Mouse (Mus musculus) cerebellum, adult 2 months (tissue): Measurements from ENCODE around the gene Hes7.

ENCODE experiments used
- CTCF ChIP-seq: fragments of 200-500 bp; IDR thresholded peaks from 2 replicates; pipeline ENCODE4 v1.5.1; 2011; ENCODE audit warnings: low read depth, mild to moderate bottlenecking, control low read depth, low read length, moderate library complexity, borderline replicate concordance; ENCODE audit not compliant: insufficient read depth
- POLR2A ChIP-seq: fragments of 200-500 bp; IDR thresholded peaks from 2 replicates; pipeline ENCODE4 v1.6.1; 2011; ENCODE audit warnings: low read length, control low read depth, borderline replicate concordance; ENCODE audit not compliant: insufficient read depth

DNA sequence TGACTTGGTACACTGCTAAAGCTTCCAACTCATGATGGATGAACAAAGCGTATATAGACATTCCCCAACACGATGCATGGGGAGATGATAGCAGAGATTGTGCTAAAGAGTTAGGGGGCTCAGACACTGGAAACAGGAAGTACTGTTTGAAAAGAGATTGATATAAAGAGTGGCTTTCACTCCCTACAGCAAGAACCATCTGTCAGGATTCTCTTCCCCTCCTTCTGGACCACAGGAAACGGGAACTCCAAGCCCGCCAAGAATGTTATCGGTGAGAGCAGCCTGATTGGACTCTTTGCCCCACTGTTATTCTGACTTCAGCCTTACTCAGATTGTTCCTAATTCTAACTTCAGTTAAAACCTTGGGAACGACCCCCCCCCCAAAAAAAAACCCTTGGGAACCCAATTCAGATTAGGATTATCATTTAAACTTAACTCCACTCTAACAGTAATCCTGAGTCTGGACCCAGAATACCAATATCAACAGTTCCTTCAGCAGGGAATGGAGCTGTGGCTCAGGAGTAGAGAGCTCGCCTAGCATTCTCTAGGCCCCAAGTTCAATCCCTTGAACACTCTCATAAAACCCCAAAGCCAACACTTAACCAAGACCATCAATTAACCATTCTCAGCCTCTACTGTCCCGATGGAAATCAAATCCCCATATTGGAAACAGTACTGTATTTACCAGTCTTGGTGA lies 8.4 kb downstream of the Hes7 start:
- TF ChIP-seq POLR2A (no peak), CTCF (no peak)
